Mouse (Mus musculus) lung, embryonic 16.5 days (tissue): ENCODE measurements at regions not wholly inside any gene's neighbourhood (a gene's known extent, or its start where the extent isn't known, plus 50 kb on each side); places are given as distances from the start of the nearest gene placed in this dataset.
A peak's percentile ranks its signal among the peaks of the same experiment; 100 is the strongest.

Experiments used
- ATAC-seq: fragments of 200-750 bp; cut with Nextera tagmentation; 2 replicates; pipeline ENCODE4 v1.8.0; 2017; ENCODE audit warnings: low read depth, mild to moderate bottlenecking, moderate library complexity
- H3K27ac ChIP-seq: fragments of 300-500 bp; sonication (generic); 2 replicates; pipeline ENCODE4 v1.5.1; 2014; ENCODE audit warnings: mild to moderate bottlenecking, control low read depth, low read length
- H3K27me3 ChIP-seq: fragments of 300-500 bp; sonication (generic); 2 replicates; pipeline ENCODE4 v1.6.1; 2014; ENCODE audit warnings: low read depth, low read length, mixed read lengths; ENCODE audit not compliant: control insufficient read depth, insufficient read depth
- H3K36me3 ChIP-seq: fragments of 300-500 bp; sonication (generic); 2 replicates; pipeline ENCODE4 v1.6.1; 2014; ENCODE audit warnings: low read length; ENCODE audit not compliant: control insufficient read depth, insufficient read depth
- H3K4me1 ChIP-seq: fragments of 300-500 bp; sonication (generic); replicated peaks from 2 replicates; pipeline ENCODE4 v1.6.1; 2014; ENCODE audit warnings: low read length, mixed read lengths; ENCODE audit not compliant: control insufficient read depth, insufficient read depth
- H3K4me2 ChIP-seq: fragments of 300-500 bp; sonication (generic); 2 replicates; pipeline ENCODE4 v1.6.1; 2014; ENCODE audit warnings: low read depth, low read length, control low read depth
- H3K4me3 ChIP-seq: fragments of 300-500 bp; sonication (generic); 2 replicates; pipeline ENCODE4 v1.5.1; 2014; ENCODE audit warnings: mild to moderate bottlenecking, low read length, control low read depth
- H3K9ac ChIP-seq: fragments of 300-500 bp; sonication (generic); 2 replicates; pipeline ENCODE4 v1.6.1; 2014; ENCODE audit warnings: low read length, control low read depth
- H3K9me3 ChIP-seq: fragments of 300-500 bp; sonication (generic); 2 replicates; pipeline ENCODE4 v1.6.1; 2016; ENCODE audit warnings: low read length; ENCODE audit not compliant: control insufficient read depth
- WGBS: fragments of 180-500 bp; shearing (Covaris S2); extraction: QIAGEN DNeasy Blood & Tissue Kit; methylation state at CpG from one replicate; pipeline ENCODE4 v1.1.7; 2014; 5-methylcytosine and 5-hydroxymethylcytosine counted together

DNA sequence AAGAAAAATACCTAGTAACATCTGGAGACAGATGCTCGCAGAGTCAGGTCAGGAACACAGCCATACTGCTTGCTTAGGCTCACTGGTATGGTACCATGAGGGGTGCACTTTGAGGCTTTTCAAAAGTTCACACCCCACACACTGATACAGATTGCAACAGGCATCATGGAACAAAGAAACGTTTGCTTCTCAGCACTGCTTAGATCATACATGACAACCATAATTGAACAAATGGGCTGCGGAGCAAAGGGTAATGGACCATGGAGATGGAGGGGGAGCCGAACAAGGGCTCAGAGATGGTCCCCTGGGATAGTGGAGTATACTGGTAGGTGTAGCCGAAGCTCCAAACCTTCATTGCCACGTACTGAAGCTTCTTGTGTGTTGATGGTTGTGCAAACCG is 228.6 kb upstream of the Tll1 start:
- Histone ChIP-seq H3K4me2 (no peak overlapping the region), H3K9me3 (no peaks in the 10 kb centered on the region), H3K27me3 (no peaks in the 10 kb centered on the region), H3K27ac (no peak overlapping the region), H3K4me1 (no peaks in the 10 kb centered on the region), H3K4me3 (no peak overlapping the region), H3K9ac (no peak overlapping the region), H3K36me3 (no peaks in the 10 kb centered on the region)
- WGBS, result 79% methylated on average over 7 of the region's 7 CpGs
- ATAC-seq, result no peak

DNA sequence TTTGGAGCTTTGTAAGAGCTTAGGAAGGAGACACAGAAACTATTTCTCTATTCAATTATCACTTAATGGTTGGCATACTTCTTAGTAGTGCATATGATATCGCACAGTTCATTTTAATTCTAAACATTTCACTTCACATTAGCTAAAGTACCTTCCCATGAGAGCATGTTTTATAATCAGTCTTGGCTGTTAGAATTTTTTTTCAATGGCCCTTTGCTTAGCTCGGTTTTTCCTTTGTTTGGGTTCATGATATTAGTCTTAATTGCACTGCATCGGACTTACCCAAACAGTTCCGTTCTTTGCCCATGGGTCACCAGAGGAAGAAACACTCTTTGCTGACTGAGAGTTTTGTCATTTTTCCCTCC is 216.8 kb upstream of the Tll1 start:
- Histone ChIP-seq H3K4me2 (no peak overlapping the region), H3K9ac (no peak overlapping the region), H3K4me1 (no peaks in the 10 kb centered on the region), H3K27ac (no peak overlapping the region), H3K9me3 (no peaks in the 10 kb centered on the region), H3K4me3 (no peak overlapping the region), H3K27me3 (no peaks in the 10 kb centered on the region), H3K36me3 (no peaks in the 10 kb centered on the region)
- WGBS, result 46% methylated on average over 4 of the region's 4 CpGs
- ATAC-seq, result no peak

DNA sequence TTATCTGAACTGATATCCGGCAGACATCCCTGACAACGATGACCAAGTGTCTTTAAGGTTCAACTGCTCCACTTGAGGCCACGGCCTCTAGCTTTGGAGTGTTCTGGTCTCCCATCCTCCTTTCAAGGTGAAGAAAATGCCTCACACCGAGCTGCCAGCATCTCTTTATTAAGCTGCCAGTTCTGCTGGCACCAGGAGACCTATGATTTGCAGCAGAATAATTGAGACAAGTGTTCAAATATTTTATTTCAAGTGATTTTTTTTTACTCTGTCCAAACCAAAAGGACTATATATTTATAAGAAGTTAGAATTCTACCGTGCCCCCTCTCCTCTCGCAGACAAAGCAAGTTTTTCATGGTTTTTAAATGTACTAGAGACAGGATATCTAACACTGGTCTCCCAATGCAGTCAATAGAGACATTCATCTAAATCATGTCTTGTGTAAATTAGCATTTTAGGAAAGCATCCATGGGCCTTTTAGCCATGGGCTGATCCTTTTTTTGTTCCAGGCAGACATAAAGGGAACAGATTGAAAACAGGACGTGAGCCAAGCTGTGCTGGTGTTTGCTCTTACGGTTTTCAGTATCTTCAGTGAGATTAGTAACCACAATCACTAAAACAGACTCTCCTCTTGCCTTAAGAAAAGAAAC is 216.3 kb upstream of the Tll1 start:
- ATAC-seq, result no peak

DNA sequence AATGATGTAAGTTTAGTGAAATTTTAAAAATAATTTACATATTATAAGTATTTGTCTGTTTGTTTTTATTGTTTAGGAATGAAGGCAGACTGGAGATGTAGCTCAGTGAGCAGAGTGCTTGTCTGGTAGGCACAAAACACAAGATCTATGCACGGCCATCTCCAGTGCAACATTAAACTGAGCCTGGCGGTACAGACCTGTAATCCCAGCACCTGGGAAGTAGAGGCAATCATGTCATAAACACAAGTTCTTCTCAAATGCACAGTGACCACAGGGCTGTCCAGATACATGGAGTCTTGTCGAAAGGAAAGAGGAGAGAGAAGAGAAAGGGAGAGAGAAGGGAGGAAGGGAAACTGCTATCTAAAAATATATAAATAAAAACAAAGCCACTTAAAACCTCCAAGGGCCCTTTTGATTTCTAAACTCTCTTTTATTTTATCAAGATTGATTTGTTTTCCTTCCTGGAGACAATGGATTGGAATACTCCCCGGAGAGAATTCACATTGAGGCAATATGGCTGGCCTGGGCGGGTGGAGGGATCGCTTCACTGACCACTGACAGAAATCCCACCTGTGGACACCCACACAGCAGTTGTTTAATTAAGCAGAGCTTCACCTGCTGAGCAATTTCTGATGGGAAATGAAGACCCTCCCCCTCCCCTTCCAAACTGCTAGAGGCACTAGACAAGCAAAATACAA is 215.6 kb upstream of the Tll1 start:
- no peaks in the 10 kb centered on the region for H3K9me3 ChIP-seq
- no peaks in the 10 kb centered on the region for H3K4me1 ChIP-seq
- no peak overlapping the region for H3K4me2 ChIP-seq
- no peak overlapping the region for H3K9ac ChIP-seq
- H3K27ac ChIP-seq, result no peak overlapping the region
- ATAC-seq, result no peak
- 85% methylated on average over 6 of the region's 6 CpGs for WGBS
- no peaks in the 10 kb centered on the region for H3K27me3 ChIP-seq
- H3K4me3 ChIP-seq, result no peak overlapping the region
- no peaks in the 10 kb centered on the region for H3K36me3 ChIP-seq

More for the DNA sequence above, 216.3 kb upstream of the Tll1 start:
- H3K4me1 ChIP-seq, result no peaks in the 10 kb centered on the region
- no peaks in the 10 kb centered on the region for H3K27me3 ChIP-seq
- no peak overlapping the region for H3K9ac ChIP-seq
- H3K9me3 ChIP-seq, result no peaks in the 10 kb centered on the region
- H3K4me2 ChIP-seq, result no peak overlapping the region
- H3K27ac ChIP-seq, result no peak overlapping the region
- H3K36me3 ChIP-seq, result no peaks in the 10 kb centered on the region
- H3K4me3 ChIP-seq, result no peak overlapping the region
- 51% methylated on average over 8 of the region's 8 CpGs for WGBS

DNA sequence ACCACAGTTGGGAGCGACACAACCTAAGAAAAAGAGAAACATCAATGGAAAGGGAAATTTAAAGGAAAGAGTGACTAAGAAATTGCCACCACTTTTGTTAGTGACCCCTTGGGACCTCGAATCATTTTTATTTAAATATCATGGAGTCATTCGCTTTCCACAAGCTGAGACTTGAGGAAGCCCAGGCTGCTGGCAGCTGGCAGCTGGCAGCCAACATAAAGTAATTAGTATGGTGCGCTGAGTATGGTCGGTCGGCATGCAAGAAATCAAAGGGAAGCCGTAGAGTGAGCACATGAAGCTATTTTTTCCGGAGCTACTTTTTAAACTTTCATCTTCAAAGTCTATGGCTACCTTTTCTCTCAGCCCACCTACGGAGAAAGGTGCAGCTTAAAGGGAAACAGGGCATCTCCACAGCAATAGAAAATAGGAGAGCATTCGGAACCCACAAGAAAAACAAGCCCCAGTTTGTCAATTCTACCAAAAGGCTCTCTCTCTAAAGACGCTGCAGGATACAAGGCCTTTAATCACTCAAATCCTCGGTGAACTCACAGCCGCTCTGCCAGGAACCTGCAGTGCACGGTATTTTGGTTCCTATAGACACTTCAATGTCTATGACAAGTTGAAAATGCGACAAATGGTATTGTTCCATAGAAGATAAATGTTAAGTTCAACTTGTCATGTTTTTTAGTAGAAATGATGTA is 206.6 kb upstream of the Tll1 start:
- WGBS, result 60% methylated on average over 15 of the region's 15 CpGs
- ATAC-seq, result peak; percentile 62; the same call in 1 of the 2 replicates

DNA sequence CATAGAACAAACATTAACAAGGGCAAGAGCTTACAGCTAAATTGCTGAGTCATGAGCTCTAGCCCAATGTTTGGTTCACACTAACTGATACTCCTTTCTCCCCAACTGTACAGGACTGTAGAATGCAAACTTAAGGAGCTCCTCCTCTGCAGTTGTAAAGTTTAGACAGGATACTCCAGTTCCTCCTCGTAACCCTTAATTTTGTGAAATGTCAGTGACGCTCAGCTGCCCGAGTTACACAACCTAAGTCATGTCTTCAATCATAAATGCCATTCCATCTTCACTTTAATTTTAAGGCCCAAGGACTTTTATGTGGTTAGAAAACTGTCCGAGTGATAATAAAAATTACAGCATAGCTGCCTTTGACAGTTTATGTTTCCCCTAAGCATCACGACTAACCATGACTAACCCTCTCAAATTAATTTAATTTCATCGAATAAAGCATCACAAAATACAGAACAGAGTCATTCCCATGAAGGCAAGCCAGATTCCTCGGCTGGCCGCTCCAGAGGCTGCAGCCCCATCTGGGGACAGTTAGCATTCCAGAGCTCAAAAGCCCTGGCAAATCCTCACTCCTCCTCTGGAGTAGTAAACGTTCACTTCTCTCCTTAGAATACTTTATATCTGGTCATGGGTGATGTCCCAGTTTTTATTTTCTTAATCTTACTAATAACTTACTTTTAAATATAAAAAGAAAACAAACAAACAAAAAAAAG is 200.9 kb upstream of the Tll1 start:
- H3K4me3 ChIP-seq, result no peak overlapping the region
- H3K9me3 ChIP-seq, result no peaks in the 10 kb centered on the region
- H3K4me2 ChIP-seq, result no peak overlapping the region
- 42% methylated on average over 9 of the region's 9 CpGs for WGBS
- no peaks in the 10 kb centered on the region for H3K4me1 ChIP-seq
- H3K27me3 ChIP-seq, result no peaks in the 10 kb centered on the region
- no peak overlapping the region for H3K27ac ChIP-seq
- no peak overlapping the region for H3K9ac ChIP-seq
- no peaks in the 10 kb centered on the region for H3K36me3 ChIP-seq
- ATAC-seq, result no peak; the same call in 1 of the 2 replicates

More for the DNA sequence above, 206.6 kb upstream of the Tll1 start:
- H3K9me3 ChIP-seq, result no peaks in the 10 kb centered on the region
- 0 out of 2 replicates have a peak overlapping the region, but pooled peaks have one; percentile 17 for H3K27ac ChIP-seq
- H3K36me3 ChIP-seq, result no peaks in the 10 kb centered on the region
- H3K27me3 ChIP-seq, result no peaks in the 10 kb centered on the region
- H3K9ac ChIP-seq, result no peak overlapping the region
- no peak overlapping the region for H3K4me3 ChIP-seq
- peaks cover 8% of the 10 kb centered on the region; the same call in 1 of the 2 replicates for H3K4me1 ChIP-seq
- H3K4me2 ChIP-seq, result no peak overlapping the region

DNA sequence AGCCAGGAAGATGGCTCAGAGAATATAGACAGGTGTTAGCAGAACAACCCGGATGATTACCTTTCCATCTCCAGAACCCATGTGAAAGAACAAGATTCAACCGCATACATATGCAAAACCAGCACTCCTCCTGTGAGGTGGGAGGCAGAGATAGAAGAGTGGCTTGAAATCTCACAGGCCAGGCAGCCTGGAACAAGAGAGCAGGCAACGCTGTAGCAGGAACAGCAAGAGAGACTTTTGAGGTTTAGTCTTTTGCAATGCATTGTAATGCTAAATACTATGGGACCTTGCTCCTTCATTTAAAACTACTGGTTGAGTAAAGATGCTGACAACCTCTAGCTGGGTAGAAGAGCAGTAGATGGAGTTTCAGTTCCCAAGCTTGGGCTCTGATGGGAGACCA is 193.5 kb upstream of the Tll1 start:
- H3K36me3 ChIP-seq, result no peaks in the 10 kb centered on the region
- 77% methylated on average over 3 of the region's 3 CpGs for WGBS

DNA sequence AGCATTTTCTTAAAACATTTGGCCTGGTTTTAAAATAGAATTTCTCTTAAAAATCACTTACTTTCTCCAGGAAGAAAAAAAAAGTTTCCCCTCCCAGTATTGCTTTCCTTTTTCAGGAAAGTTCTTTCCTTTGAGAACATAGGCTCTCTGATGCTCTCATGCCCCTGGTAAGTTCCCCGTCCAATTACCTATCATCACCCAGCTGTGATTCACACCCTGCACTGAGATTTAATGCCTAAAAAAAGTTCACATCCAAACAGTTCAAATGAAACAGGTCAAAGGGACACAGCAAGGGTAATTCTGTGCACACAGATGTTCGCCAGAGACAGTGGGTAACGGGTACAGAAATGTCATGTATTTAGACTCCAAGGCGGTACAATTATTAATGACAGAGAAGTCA is 191.8 kb upstream of the Tll1 start:
- H3K9me3 ChIP-seq, result no peaks in the 10 kb centered on the region
- H3K27ac ChIP-seq, result no peak overlapping the region
- no peak for ATAC-seq
- 54% methylated on average over 4 of the region's 4 CpGs for WGBS
- no peaks in the 10 kb centered on the region for H3K36me3 ChIP-seq
- H3K4me1 ChIP-seq, result no peaks in the 10 kb centered on the region
- no peak overlapping the region for H3K4me3 ChIP-seq
- H3K27me3 ChIP-seq, result no peaks in the 10 kb centered on the region
- no peak overlapping the region for H3K9ac ChIP-seq
- no peak overlapping the region for H3K4me2 ChIP-seq

More for the DNA sequence above, 193.5 kb upstream of the Tll1 start:
- Histone ChIP-seq H3K4me3 (no peak overlapping the region), H3K9me3 (no peaks in the 10 kb centered on the region), H3K4me2 (no peak overlapping the region), H3K27me3 (no peaks in the 10 kb centered on the region), H3K4me1 (no peaks in the 10 kb centered on the region), H3K9ac (no peak overlapping the region), H3K27ac (no peak overlapping the region)
- ATAC-seq, result no peak

DNA sequence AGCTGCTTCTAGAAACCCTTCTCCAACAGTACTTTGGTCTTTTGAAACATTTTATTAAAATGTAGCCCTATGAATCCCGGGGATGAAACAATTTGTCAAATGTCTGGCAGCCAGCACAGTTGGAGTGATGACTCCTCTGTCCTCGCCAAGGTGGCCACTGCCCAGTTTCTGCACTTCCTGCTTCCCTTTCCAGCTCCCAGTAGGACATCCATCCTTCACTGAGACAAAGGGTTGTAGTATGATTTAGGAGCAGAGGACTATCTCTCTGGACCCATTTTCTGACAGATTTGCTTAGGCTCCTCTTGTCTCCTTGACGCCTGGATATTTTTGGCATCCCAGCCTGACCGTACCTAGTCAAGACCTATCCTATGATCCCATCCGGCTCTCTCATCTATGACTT is 189.7 kb upstream of the Tll1 start:
- Histone ChIP-seq H3K27ac (no peak overlapping the region), H3K9ac (no peak overlapping the region), H3K4me2 (no peak overlapping the region), H3K36me3 (no peaks in the 10 kb centered on the region), H3K27me3 (no peaks in the 10 kb centered on the region), H3K4me1 (no peaks in the 10 kb centered on the region), H3K9me3 (no peaks in the 10 kb centered on the region), H3K4me3 (no peak overlapping the region)
- ATAC-seq, result no peak
- WGBS, result 59% methylated on average over 5 of the region's 5 CpGs
